Mouse (Mus musculus): ENCODE results near the gene Foxp1. TPM values are rescaled to one million over a fixed set of nuclear protein-coding genes. Genes with fewer than 3 reads are reported as not detected.
A peak's percentile ranks its signal among the peaks of the same experiment; 100 is the strongest.

The Foxp1 gene
- polyA plus RNA-seq, 1 experiment = 93.7 TPM

- TF ChIP-seq CTCF (IDR thresholded peaks at IDR 0.05; ENCODE audit: control insufficient read depth, insufficient read depth, low read length) (no peak), POLR2A (IDR thresholded peaks at IDR 0.05; ENCODE audit: borderline replicate concordance, control insufficient read depth, low read depth, low read length) (no peak)
- no peak overlapping the region for H3K27ac ChIP-seq (ENCODE audit: control insufficient read depth, insufficient read depth, low read depth, low read length, poor library complexity)
- 90% methylated on average over 10 of the region's 10 CpGs for WGBS
Observed at GRCm38 (mm10) chr6:99009771-99010170, 512.8 kb downstream of the Foxp1 start.

DNA sequence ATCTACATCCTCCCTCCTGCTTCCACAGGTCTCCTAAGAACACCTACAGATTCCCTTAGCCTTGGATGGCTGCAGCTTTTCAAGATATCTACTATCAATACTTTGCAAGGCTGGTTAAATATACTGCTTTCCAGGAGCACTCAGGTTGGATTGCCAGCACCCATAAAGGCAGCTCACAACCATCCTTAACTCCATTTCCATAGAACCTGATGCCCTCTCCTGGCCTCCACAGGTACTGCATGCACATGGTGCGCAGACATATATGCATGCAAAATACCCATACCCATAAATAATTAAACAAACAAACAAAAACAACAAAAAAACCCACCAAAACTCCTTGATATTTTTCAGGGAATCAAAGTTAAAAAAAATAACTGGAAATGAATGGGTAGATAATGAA, 514.0 kb downstream of the Foxp1 start:
- 92% methylated on average over 1 of the region's 1 CpGs for WGBS
- peak; percentile 31; the same call in 1 of the 2 replicates for TF ChIP-seq CTCF (IDR thresholded peaks at IDR 0.05; ENCODE audit: control insufficient read depth, insufficient read depth, low read length)
- no peak for TF ChIP-seq POLR2A (IDR thresholded peaks at IDR 0.05; ENCODE audit: borderline replicate concordance, control insufficient read depth, low read depth, low read length)
- peaks cover 2% of the 10 kb centered on the region; the same call in 1 of the 2 replicates for H3K4me1 ChIP-seq (ENCODE audit: control insufficient read depth, insufficient read depth, low read length)
- H3K4me3 ChIP-seq (replicated peaks; ENCODE audit: control insufficient read depth, low read depth, low read length) = no peak overlapping the region
- peak overlapping the region; percentile 6; the same call in 1 of the 2 replicates for H3K27ac ChIP-seq (ENCODE audit: control insufficient read depth, insufficient read depth, low read depth, low read length, poor library complexity)

More at GRCm38 (mm10) chr6:99009771-99010170, 512.8 kb downstream of the Foxp1 start:
- H3K4me3 ChIP-seq (replicated peaks; ENCODE audit: control insufficient read depth, low read depth, low read length) = no peak overlapping the region
- H3K4me1 ChIP-seq (ENCODE audit: control insufficient read depth, insufficient read depth, low read length) = peaks cover 2% of the 10 kb centered on the region; the same call in 1 of the 2 replicates

GRCm38 (mm10) chr6:99007542-99007941, 515.0 kb downstream of the Foxp1 start:
- TF ChIP-seq CTCF (IDR thresholded peaks at IDR 0.05; ENCODE audit: control insufficient read depth, insufficient read depth, low read length) (peak; percentile 10; the same call in 1 of the 2 replicates), POLR2A (IDR thresholded peaks at IDR 0.05; ENCODE audit: borderline replicate concordance, control insufficient read depth, low read depth, low read length) (no peak)
- Histone ChIP-seq H3K27ac (ENCODE audit: control insufficient read depth, insufficient read depth, low read depth, low read length, poor library complexity) (peak overlapping the region; percentile 65), H3K4me3 (replicated peaks; ENCODE audit: control insufficient read depth, low read depth, low read length) (no peak overlapping the region), H3K4me1 (ENCODE audit: control insufficient read depth, insufficient read depth, low read length) (peaks cover 2% of the 10 kb centered on the region; the same call in 1 of the 2 replicates)
- WGBS = 51% methylated on average over 6 of the region's 6 CpGs

GRCm38 (mm10) chr6:99004255-99004997, 518.1 kb downstream of the Foxp1 start:
- WGBS = 69% methylated on average over 12 of the region's 12 CpGs
- no peak for TF ChIP-seq CTCF (IDR thresholded peaks at IDR 0.05; ENCODE audit: control insufficient read depth, insufficient read depth, low read length)
- TF ChIP-seq POLR2A (IDR thresholded peaks at IDR 0.05; ENCODE audit: borderline replicate concordance, control insufficient read depth, low read depth, low read length) = no peak

DNA sequence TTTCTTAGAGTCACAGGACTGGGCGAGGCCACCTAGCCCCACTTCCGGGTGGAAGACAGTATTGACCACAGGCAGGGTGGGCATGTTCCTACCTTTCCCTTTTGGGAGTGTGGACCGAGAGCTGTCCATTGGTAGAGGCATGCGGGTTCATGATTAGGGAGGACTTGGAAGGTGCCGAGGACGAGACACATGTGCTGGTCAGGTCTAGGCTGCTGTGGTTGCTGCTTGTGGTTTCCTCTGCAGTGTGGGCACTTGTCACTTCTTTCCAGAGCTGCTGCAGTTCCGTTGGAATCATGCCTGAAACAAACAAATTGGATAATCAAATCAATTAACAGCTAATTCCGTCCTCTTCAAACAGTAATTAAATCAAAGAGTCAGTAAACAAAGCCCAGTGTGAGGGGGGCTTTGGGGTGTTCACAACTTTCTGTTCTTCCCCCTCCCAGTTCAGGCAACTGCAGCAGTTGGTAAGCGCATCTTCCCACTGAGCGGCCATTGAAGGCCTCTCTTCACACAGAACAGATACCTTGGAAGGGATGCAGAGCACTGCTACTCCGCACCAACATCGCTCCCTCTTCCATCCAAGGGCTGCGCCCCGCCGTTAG, 519.3 kb downstream of the Foxp1 start:
- TF ChIP-seq POLR2A (IDR thresholded peaks at IDR 0.05; ENCODE audit: borderline replicate concordance, control insufficient read depth, low read depth, low read length) (no peak), CTCF (IDR thresholded peaks at IDR 0.05; ENCODE audit: control insufficient read depth, insufficient read depth, low read length) (no peak)
- Histone ChIP-seq H3K4me1 (ENCODE audit: control insufficient read depth, insufficient read depth, low read length) (peaks cover 4% of the 10 kb centered on the region; the same call in 1 of the 2 replicates), H3K27ac (ENCODE audit: control insufficient read depth, insufficient read depth, low read depth, low read length, poor library complexity) (no peak overlapping the region), H3K4me3 (replicated peaks; ENCODE audit: control insufficient read depth, low read depth, low read length) (no peak overlapping the region)
- WGBS = 57% methylated on average over 15 of the region's 15 CpGs

More at GRCm38 (mm10) chr6:99004255-99004997, 518.1 kb downstream of the Foxp1 start:
- H3K27ac ChIP-seq (ENCODE audit: control insufficient read depth, insufficient read depth, low read depth, low read length, poor library complexity) = no peak overlapping the region
- H3K4me1 ChIP-seq (ENCODE audit: control insufficient read depth, insufficient read depth, low read length) = peaks cover 2% of the 10 kb centered on the region; the same call in 1 of the 2 replicates
- H3K4me3 ChIP-seq (replicated peaks; ENCODE audit: control insufficient read depth, low read depth, low read length) = no peak overlapping the region

GRCm38 (mm10) chr6:99001637-99002036, 520.9 kb downstream of the Foxp1 start:
- no peak for TF ChIP-seq CTCF (IDR thresholded peaks at IDR 0.05; ENCODE audit: control insufficient read depth, insufficient read depth, low read length)
- TF ChIP-seq POLR2A (IDR thresholded peaks at IDR 0.05; ENCODE audit: borderline replicate concordance, control insufficient read depth, low read depth, low read length) = no peak
- Histone ChIP-seq H3K4me3 (replicated peaks; ENCODE audit: control insufficient read depth, low read depth, low read length) (no peak overlapping the region), H3K4me1 (ENCODE audit: control insufficient read depth, insufficient read depth, low read length) (peaks cover 2% of the 10 kb centered on the region), H3K27ac (ENCODE audit: control insufficient read depth, insufficient read depth, low read depth, low read length, poor library complexity) (no peak overlapping the region)
- 55% methylated on average over 9 of the region's 9 CpGs for WGBS

- Histone ChIP-seq H3K4me1 (ENCODE audit: control insufficient read depth, insufficient read depth, low read length) (peaks cover 3% of the 10 kb centered on the region), H3K4me3 (replicated peaks; ENCODE audit: control insufficient read depth, low read depth, low read length) (no peak overlapping the region), H3K27ac (ENCODE audit: control insufficient read depth, insufficient read depth, low read depth, low read length, poor library complexity) (no peak overlapping the region)
- TF ChIP-seq CTCF (IDR thresholded peaks at IDR 0.05; ENCODE audit: control insufficient read depth, insufficient read depth, low read length) = no peak
- no peak for TF ChIP-seq POLR2A (IDR thresholded peaks at IDR 0.05; ENCODE audit: borderline replicate concordance, control insufficient read depth, low read depth, low read length)
- 80% methylated on average over 35 of the region's 35 CpGs for WGBS
Observed at GRCm38 (mm10) chr6:98998971-98999932, 523.3 kb downstream of the Foxp1 start.

All from bone marrow, adult 2 months (tissue).